Mouse (Mus musculus) midbrain, embryonic 14.5 days (tissue): Measurements from ENCODE around the gene Uri1. TPM values are rescaled to one million over a fixed set of nuclear protein-coding genes. Genes with fewer than 3 reads are reported as not detected.
A peak's percentile ranks its signal among the peaks of the same experiment; 100 is the strongest.

Source experiments
- ATAC-seq: fragments of 200-750 bp; cut with Nextera tagmentation; 2 replicates; pipeline ENCODE4 v1.8.0; 2017; ENCODE audit warnings: moderate number of reproducible peaks, moderate library complexity; ENCODE audit not compliant: low FRiP score, low TSS enrichment
- DNase-seq: peaks from one replicate; pipeline ENCODE4 v3.0.0-alpha.2; 2015
- H3K27ac ChIP-seq: fragments of 300-500 bp; sonication (generic); replicated peaks from 2 replicates; pipeline ENCODE4 v1.5.1; 2014; ENCODE audit warnings: mild to moderate bottlenecking, low read depth, low read length, moderate library complexity
- H3K27me3 ChIP-seq: fragments of 300-500 bp; sonication (generic); 2 replicates; pipeline ENCODE4 v1.6.1; 2014; ENCODE audit warnings: low read length, control low read depth, mixed read lengths; ENCODE audit not compliant: control insufficient read depth, insufficient read depth
- H3K36me3 ChIP-seq: fragments of 300-500 bp; sonication (generic); 2 replicates; pipeline ENCODE4 v1.6.1; 2014; ENCODE audit warnings: low read length, control low read depth; ENCODE audit not compliant: control insufficient read depth, insufficient read depth
- H3K4me1 ChIP-seq: fragments of 300-500 bp; sonication (generic); 2 replicates; pipeline ENCODE4 v1.6.1; 2014; ENCODE audit warnings: mild to moderate bottlenecking, antibody characterized with exemption, low read length, control low read depth; ENCODE audit not compliant: control insufficient read depth, insufficient read depth
- H3K4me2 ChIP-seq: fragments of 300-500 bp; sonication (generic); 2 replicates; pipeline ENCODE4 v1.6.1; 2014; ENCODE audit warnings: mild to moderate bottlenecking, low read length, moderate library complexity
- H3K4me3 ChIP-seq: fragments of 300-500 bp; sonication (generic); replicated peaks from 2 replicates; pipeline ENCODE4 v1.5.1; 2014; ENCODE audit warnings: low read depth, low read length
- H3K9ac ChIP-seq: fragments of 300-500 bp; sonication (generic); replicated peaks from 2 replicates; pipeline ENCODE4 v1.6.1; 2014; ENCODE audit warnings: mild to moderate bottlenecking, low read length, moderate library complexity
- H3K9me3 ChIP-seq: fragments of 300-500 bp; sonication (generic); 2 replicates; pipeline ENCODE4 v1.6.1; 2016; ENCODE audit warnings: low read length, control low read depth, mixed read lengths; ENCODE audit not compliant: control insufficient read depth
- WGBS: fragments of 180-500 bp; shearing (Covaris S2); extraction: QIAGEN DNeasy Blood & Tissue Kit; methylation state at CpG from one replicate; pipeline ENCODE4 v1.1.7; 2014; 5-methylcytosine and 5-hydroxymethylcytosine counted together
- polyA plus RNA-seq: library from polyadenylated mRNA; unstranded; fragments of >200 nt; fragmentation: Nextera tagmentation; extraction: Ambion mirVana; gene quantifications from 2 replicates; pipeline ENCODE4 v1.2.1, GENCODE M21; 2014

The Uri1 gene
- polyA plus RNA-seq, 1 experiment from 2014 or later, result 37.4 TPM

DNA sequence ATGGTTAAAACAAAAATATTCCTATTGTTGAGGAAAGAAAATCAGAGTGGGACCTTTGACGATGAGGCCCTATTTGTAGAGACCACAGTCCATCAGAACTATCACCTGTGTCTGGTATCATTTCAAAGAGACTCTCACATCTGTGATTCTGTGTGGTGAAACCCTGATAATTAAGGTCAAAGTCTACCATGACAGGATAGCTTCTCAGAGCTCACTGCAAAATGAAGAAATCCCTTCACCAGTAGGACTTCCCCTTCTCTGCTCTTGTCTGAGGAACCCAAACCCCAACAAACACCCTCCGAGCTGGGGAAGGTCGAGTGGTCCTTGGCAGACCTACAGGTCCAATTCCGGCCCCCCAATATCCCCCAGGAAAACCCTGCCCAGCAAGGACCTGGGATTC lies 1.5 kb upstream of the Uri1 start:
- Histone ChIP-seq H3K4me3 (no peak overlapping the region), H3K4me1 (no peaks in the 10 kb centered on the region), H3K9ac (no peak overlapping the region), H3K4me2 (no peak overlapping the region), H3K27ac (no peak overlapping the region), H3K36me3 (no peaks in the 10 kb centered on the region), H3K9me3 (no peaks in the 10 kb centered on the region), H3K27me3 (no peaks in the 10 kb centered on the region)
- no peak for ATAC-seq
- DNase-seq, result no peak
- WGBS, result 83% methylated on average over 4 of the region's 4 CpGs

GRCm38 (mm10) chr7:38019770-38020169 lies 3.6 kb downstream of the Uri1 start:
- peak; percentile 55; the same call in 1 of the 2 replicates for ATAC-seq
- no peaks in the 10 kb centered on the region for H3K9me3 ChIP-seq
- peak; percentile 14 for DNase-seq
- H3K27ac ChIP-seq, result peak overlapping the region; percentile 84
- H3K4me2 ChIP-seq, result peak overlapping the region; percentile 70
- H3K9ac ChIP-seq, result peak overlapping the region; percentile 71
- H3K4me3 ChIP-seq, result peak overlapping the region; percentile 79
- H3K36me3 ChIP-seq, result no peaks in the 10 kb centered on the region
- WGBS, result 51% methylated on average over 2 of the region's 2 CpGs
- H3K27me3 ChIP-seq, result no peaks in the 10 kb centered on the region
- peaks cover 7% of the 10 kb centered on the region; the same call in 1 of the 2 replicates for H3K4me1 ChIP-seq

DNA sequence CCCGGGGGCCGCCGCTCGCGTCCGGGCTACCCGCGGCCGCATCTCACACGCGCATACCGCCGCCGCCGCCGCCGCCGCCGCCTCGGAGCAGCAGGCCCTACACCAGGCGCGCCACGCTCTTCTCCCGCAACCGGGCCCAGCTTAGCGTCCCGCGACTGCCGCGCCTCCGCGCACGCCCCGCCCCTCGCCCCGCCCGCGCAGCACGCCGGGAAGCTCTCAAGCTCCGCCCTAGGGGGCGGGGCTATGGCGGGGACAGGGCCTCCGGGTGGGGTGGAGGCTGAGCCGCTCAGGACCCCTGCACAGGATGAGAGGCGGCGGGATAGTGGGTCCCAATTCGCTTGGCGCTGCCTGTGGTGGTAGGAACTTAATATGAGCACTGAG lies 4.0 kb downstream of the Uri1 start:
- Histone ChIP-seq H3K27me3 (no peaks in the 10 kb centered on the region), H3K27ac (peak overlapping the region; percentile 84), H3K36me3 (no peaks in the 10 kb centered on the region), H3K4me1 (peaks cover 7% of the 10 kb centered on the region; the same call in 1 of the 2 replicates), H3K9me3 (no peaks in the 10 kb centered on the region), H3K4me2 (peak overlapping the region; percentile 70), H3K9ac (peak overlapping the region; percentile 71), H3K4me3 (peak overlapping the region; percentile 79)
- under 1% methylated on average over 48 of the region's 49 CpGs for WGBS
- DNase-seq (peak; percentile 98), ATAC-seq (peak; percentile 96)

- Histone ChIP-seq H3K27me3 (no peaks in the 10 kb centered on the region), H3K9me3 (no peaks in the 10 kb centered on the region), H3K9ac (peak overlapping the region; percentile 71), H3K27ac (peak overlapping the region; percentile 84), H3K4me3 (peak overlapping the region; percentile 79), H3K36me3 (no peaks in the 10 kb centered on the region), H3K4me2 (peak overlapping the region; percentile 70), H3K4me1 (peaks cover 7% of the 10 kb centered on the region; the same call in 1 of the 2 replicates)
- WGBS, result under 1% methylated on average over 67 of the region's 67 CpGs
- ATAC-seq, result peak; percentile 77
- DNase-seq, result peak; percentile 78
These were observed 4.7 kb downstream of the Uri1 start for GRCm38 (mm10) chr7:38018416-38019368.

DNA sequence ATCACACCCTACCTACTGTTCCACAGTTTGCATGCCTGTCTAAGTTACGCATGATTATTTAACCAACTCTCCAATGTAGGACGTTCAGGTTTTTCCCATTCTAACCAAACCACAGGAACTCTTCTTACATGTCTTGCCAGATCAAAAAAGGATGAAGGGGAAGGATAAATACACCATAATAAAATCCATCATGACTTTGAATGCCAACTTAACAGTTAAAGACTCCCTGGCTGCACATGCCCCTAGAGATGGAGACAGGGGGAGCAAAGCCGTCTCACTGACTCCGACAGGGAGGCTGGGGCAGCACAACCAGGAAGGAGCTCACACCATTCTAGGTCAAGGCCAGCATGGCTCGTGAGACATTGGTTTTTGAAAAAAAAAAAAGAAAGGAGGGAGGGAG lies 8.0 kb downstream of the Uri1 start:
- Histone ChIP-seq H3K27me3 (no peaks in the 10 kb centered on the region), H3K36me3 (no peaks in the 10 kb centered on the region), H3K27ac (no peak overlapping the region), H3K4me2 (no peak overlapping the region), H3K4me1 (peaks cover 7% of the 10 kb centered on the region; the same call in 1 of the 2 replicates), H3K4me3 (no peak overlapping the region), H3K9ac (no peak overlapping the region), H3K9me3 (no peaks in the 10 kb centered on the region)
- WGBS, result 74% methylated on average over 5 of the region's 5 CpGs
- DNase-seq, result no peak
- ATAC-seq, result no peak

DNA sequence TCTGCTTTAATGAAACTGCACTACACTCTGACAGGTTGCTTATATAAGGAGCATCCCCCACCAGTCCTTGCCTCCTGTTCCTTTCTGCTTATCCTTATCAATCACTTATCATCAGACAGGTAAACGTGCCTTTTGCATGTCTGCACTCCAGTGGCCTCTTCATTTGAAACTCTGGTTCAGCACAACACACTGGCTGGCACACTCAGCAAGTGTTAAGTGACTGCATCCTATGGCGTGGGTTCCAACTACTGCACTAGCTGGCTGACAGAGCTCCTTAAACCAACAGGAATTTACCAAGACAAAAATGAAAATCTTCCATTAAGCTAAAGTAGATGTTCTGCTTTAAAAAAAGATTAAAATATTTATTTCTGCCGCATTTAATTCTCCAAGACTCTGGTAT lies 9.4 kb downstream of the Uri1 start:
- H3K27me3 ChIP-seq, result no peaks in the 10 kb centered on the region
- WGBS, result 86% methylated on average over 3 of the region's 3 CpGs
- ATAC-seq (no peak), DNase-seq (no peak)
- H3K36me3 ChIP-seq, result no peaks in the 10 kb centered on the region
- H3K4me3 ChIP-seq, result no peak overlapping the region
- no peaks in the 10 kb centered on the region for H3K9me3 ChIP-seq
- H3K4me1 ChIP-seq, result peaks cover 7% of the 10 kb centered on the region; the same call in 1 of the 2 replicates
- no peak overlapping the region for H3K27ac ChIP-seq
- no peak overlapping the region for H3K4me2 ChIP-seq
- H3K9ac ChIP-seq, result no peak overlapping the region

DNA sequence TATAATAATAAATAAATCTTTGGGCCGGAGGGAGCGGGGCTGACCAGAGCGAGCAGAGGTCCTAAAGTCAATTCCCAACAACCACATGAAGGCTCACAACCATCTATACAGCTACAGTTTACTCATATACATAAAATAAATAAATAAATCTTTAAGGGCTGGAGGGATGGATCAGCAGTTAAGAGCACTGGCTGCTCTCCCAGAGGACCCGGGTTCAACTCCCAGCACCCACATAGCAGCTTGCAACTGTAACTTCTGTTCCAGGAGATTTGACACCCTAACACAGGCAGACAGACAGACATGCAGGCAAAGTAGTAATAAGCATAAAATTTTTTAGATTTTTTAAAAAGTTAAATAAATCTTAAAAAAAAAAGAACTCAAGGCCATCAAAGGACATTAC lies 10.5 kb downstream of the Uri1 start:
- over 99% methylated on average over 4 of the region's 4 CpGs for WGBS
- ATAC-seq (no peak), DNase-seq (no peak)
- Histone ChIP-seq H3K36me3 (no peaks in the 10 kb centered on the region), H3K4me2 (no peak overlapping the region), H3K27me3 (no peaks in the 10 kb centered on the region), H3K4me3 (no peak overlapping the region), H3K9ac (no peak overlapping the region), H3K4me1 (0 out of 2 replicates have a peak, but pooled peaks cover 3% of the 10 kb centered on the region), H3K9me3 (no peaks in the 10 kb centered on the region), H3K27ac (no peak overlapping the region)

- ATAC-seq (no peak), DNase-seq (no peak)
- no peaks in the 10 kb centered on the region for H3K4me1 ChIP-seq
- H3K27me3 ChIP-seq, result no peaks in the 10 kb centered on the region
- WGBS, result 71% methylated on average over 6 of the region's 6 CpGs
- no peak overlapping the region for H3K4me2 ChIP-seq
- no peak overlapping the region for H3K4me3 ChIP-seq
- no peak overlapping the region for H3K9ac ChIP-seq
- no peaks in the 10 kb centered on the region for H3K9me3 ChIP-seq
- H3K27ac ChIP-seq, result no peak overlapping the region
- H3K36me3 ChIP-seq, result no peaks in the 10 kb centered on the region
These were observed 15.0 kb downstream of the Uri1 start for GRCm38 (mm10) chr7:38008359-38008758.

GRCm38 (mm10) chr7:38002451-38002850 lies 20.9 kb downstream of the Uri1 start:
- no peak for ATAC-seq
- no peaks in the 10 kb centered on the region for H3K9me3 ChIP-seq
- no peak overlapping the region for H3K4me3 ChIP-seq
- no peak overlapping the region for H3K9ac ChIP-seq
- no peak overlapping the region for H3K27ac ChIP-seq
- H3K36me3 ChIP-seq, result no peaks in the 10 kb centered on the region
- WGBS, result 91% methylated on average over 2 of the region's 2 CpGs
- H3K4me2 ChIP-seq, result no peak overlapping the region
- H3K4me1 ChIP-seq, result no peaks in the 10 kb centered on the region
- DNase-seq, result no peak
- no peaks in the 10 kb centered on the region for H3K27me3 ChIP-seq
